Mouse (Mus musculus) MEL (cell line): Measurements from ENCODE around the gene Ccdc85c. TPM values are rescaled to one million over a fixed set of nuclear protein-coding genes. Genes with fewer than 3 reads are reported as not detected.

Source experiments
- DNase-seq: peaks from one replicate; pipeline ENCODE4 v3.0.0; 2011; ENCODE audit warnings: low read depth, low spot score
- H3K27ac ChIP-seq: 2 replicates; pipeline ENCODE4 v1.5.1; 2012; ENCODE audit warnings: low read depth, mild to moderate bottlenecking, control low read depth, low read length, moderate library complexity; ENCODE audit not compliant: control insufficient read depth
- H3K27me3 ChIP-seq, 2 experiments: fragments of 150-350 bp in 1 of 2; sonication (generic) in 1 of 2; 2 replicates each; pipeline ENCODE4 v1.6.1; 2012; ENCODE audit warnings: low read length in 2 of 2, mild to moderate bottlenecking in 2 of 2, improper control_type of control experiment in 1 of 2, moderate library complexity in 1 of 2; ENCODE audit not compliant: insufficient read depth in 2 of 2, control insufficient read depth in 1 of 2
- H3K36me3 ChIP-seq, 2 experiments: 2 replicates each; pipeline ENCODE4 v1.6.1; 2012 to 2014; ENCODE audit warnings: low read length in 2 of 2, improper control_type of control experiment in 1 of 2, inconsistent platforms in 1 of 2, mild to moderate bottlenecking in 1 of 2; ENCODE audit not compliant: insufficient read depth in 2 of 2, control insufficient read depth in 1 of 2
- H3K4me1 ChIP-seq, 2 experiments: fragments of 150-350 bp in 1 of 2; sonication (generic) in 1 of 2; 2 replicates each; pipeline ENCODE4 v1.6.1; 2012; ENCODE audit warnings: low read length in 2 of 2, improper control_type of control experiment in 1 of 2, mild to moderate bottlenecking in 1 of 2; ENCODE audit not compliant: insufficient read depth in 2 of 2, control insufficient read depth in 1 of 2
- H3K4me3 ChIP-seq, 2 experiments: fragments of 150-350 bp in 1 of 2; sonication (generic) in 1 of 2; 2 replicates each; pipeline ENCODE4 v1.5.1; 2012; ENCODE audit warnings: low read depth in 2 of 2, low read length in 2 of 2, mild to moderate bottlenecking in 2 of 2, moderate library complexity in 2 of 2, control low read depth in 1 of 2, improper control_type of control experiment in 1 of 2; ENCODE audit not compliant: control insufficient read depth in 1 of 2, insufficient read depth in 1 of 2
- H3K79me2 ChIP-seq: 2 replicates; pipeline ENCODE4 v1.6.1; 2012; ENCODE audit warnings: mild to moderate bottlenecking, low read length, moderate library complexity; ENCODE audit not compliant: control insufficient read depth, poor library complexity, insufficient read depth
- H3K9ac ChIP-seq: 2 replicates; pipeline ENCODE4 v1.6.1; 2012; ENCODE audit warnings: low read depth, mild to moderate bottlenecking, control low read depth, low read length, moderate library complexity; ENCODE audit not compliant: control insufficient read depth, poor library complexity, severe bottlenecking
- H3K9me3 ChIP-seq: fragments of 150-350 bp; sonication (generic); replicated peaks from 2 replicates; pipeline ENCODE4 v1.6.1; 2012; ENCODE audit warnings: mild to moderate bottlenecking, low read length, improper control_type of control experiment, moderate library complexity; ENCODE audit not compliant: insufficient read depth
- BHLHE40 ChIP-seq: IDR thresholded peaks from 2 replicates; pipeline ENCODE4 v1.6.1; 2012; ENCODE audit warnings: low read depth, mild to moderate bottlenecking, inconsistent platforms, low read length, improper control_type of control experiment, borderline replicate concordance
- CTCF ChIP-seq, 3 experiments: IDR thresholded peaks in 2 of 3; conservative IDR thresholded peaks in 1 of 3; 2 replicates each; pipeline ENCODE4 v1.5.1; 2011 to 2012; ENCODE audit warnings: low read length in 3 of 3, low read depth in 2 of 3, mild to moderate bottlenecking in 2 of 3, improper control_type of control experiment in 1 of 3, inconsistent platforms in 1 of 3, mixed read lengths in 1 of 3, moderate library complexity in 1 of 3; ENCODE audit not compliant: control insufficient read depth in 1 of 3, insufficient read depth in 1 of 3, poor library complexity in 1 of 3, severe bottlenecking in 1 of 3
- E2F4 ChIP-seq: IDR thresholded peaks from 2 replicates; pipeline ENCODE4 v1.6.1; 2011; ENCODE audit warnings: low read depth, low read length, improper control_type of control experiment, borderline replicate concordance
- ELF1 ChIP-seq: IDR thresholded peaks from 2 replicates; pipeline ENCODE4 v1.6.1; 2014; ENCODE audit warnings: low read depth, mild to moderate bottlenecking, inconsistent platforms, low read length, improper control_type of control experiment, moderate library complexity
- ETS1 ChIP-seq: IDR thresholded peaks from 2 replicates; pipeline ENCODE4 v1.6.1; 2012; ENCODE audit warnings: low read depth, mild to moderate bottlenecking, inconsistent platforms, low read length, improper control_type of control experiment, moderate library complexity
- GABPA ChIP-seq: IDR thresholded peaks from 2 replicates; pipeline ENCODE4 v1.6.1; 2012; ENCODE audit warnings: low read depth, mild to moderate bottlenecking, inconsistent platforms, low read length, improper control_type of control experiment, moderate library complexity
- GATA1 ChIP-seq: IDR thresholded peaks from 2 replicates; pipeline ENCODE4 v1.6.1; 2011; ENCODE audit warnings: low read depth, low read length, improper control_type of control experiment
- JUND ChIP-seq: IDR thresholded peaks from 2 replicates; pipeline ENCODE4 v1.6.1; 2011; ENCODE audit warnings: low read depth, mild to moderate bottlenecking, improper control_type of control experiment, low read length
- KAT2A ChIP-seq: conservative IDR thresholded peaks from 2 replicates; pipeline ENCODE4 v1.6.1; 2012; ENCODE audit warnings: low read depth, low read length, improper control_type of control experiment, inconsistent platforms
- MAFK ChIP-seq: IDR thresholded peaks from 2 replicates; pipeline ENCODE4 v1.6.1; 2011; ENCODE audit warnings: low read depth, mild to moderate bottlenecking, low read length, improper control_type of control experiment, borderline replicate concordance
- MXI1 ChIP-seq: IDR thresholded peaks from 2 replicates; pipeline ENCODE4 v1.6.1; 2011; ENCODE audit warnings: mild to moderate bottlenecking, low read depth, low read length, improper control_type of control experiment
- MYC ChIP-seq: IDR thresholded peaks from 2 replicates; pipeline ENCODE4 v1.6.1; 2011; ENCODE audit warnings: low read depth, mild to moderate bottlenecking, low read length, improper control_type of control experiment, moderate library complexity
- NELFE ChIP-seq: IDR thresholded peaks from 2 replicates; pipeline ENCODE4 v1.6.1; 2011; ENCODE audit warnings: low read depth, low read length, improper control_type of control experiment
- SIN3A ChIP-seq: IDR thresholded peaks from 2 replicates; pipeline ENCODE4 v1.6.1; 2012; ENCODE audit warnings: low read length, improper control_type of control experiment, inconsistent platforms
- SMC3 ChIP-seq: IDR thresholded peaks from 2 replicates; pipeline ENCODE4 v1.6.1; 2011; ENCODE audit warnings: low read depth, low read length, improper control_type of control experiment
- TBP ChIP-seq: IDR thresholded peaks from 2 replicates; pipeline ENCODE4 v1.8.0; 2011; ENCODE audit warnings: low read depth, low read length, improper control_type of control experiment
- TCF12 ChIP-seq: IDR thresholded peaks from 2 replicates; pipeline ENCODE4 v1.6.1; 2014; ENCODE audit warnings: low read depth, mild to moderate bottlenecking, inconsistent platforms, low read length, improper control_type of control experiment, moderate library complexity
- USF1 ChIP-seq: IDR thresholded peaks from 2 replicates; pipeline ENCODE4 v1.6.1; 2014; ENCODE audit warnings: low read depth, mild to moderate bottlenecking, inconsistent platforms, low read length, improper control_type of control experiment, moderate library complexity
- USF2 ChIP-seq, 2 experiments: IDR thresholded peaks; 2 replicates each; pipeline ENCODE4 v1.6.1; 2011 to 2012; ENCODE audit warnings: improper control_type of control experiment in 2 of 2, low read length in 2 of 2, borderline replicate concordance in 1 of 2, inconsistent platforms in 1 of 2, low read depth in 1 of 2, mild to moderate bottlenecking in 1 of 2; ENCODE audit not compliant: insufficient read depth in 1 of 2
- ZC3H11A ChIP-seq: IDR thresholded peaks from 2 replicates; pipeline ENCODE4 v1.6.1; 2012; ENCODE audit warnings: low read depth, mild to moderate bottlenecking, inconsistent platforms, low read length, improper control_type of control experiment
- ZMIZ1 ChIP-seq: IDR thresholded peaks from 2 replicates; pipeline ENCODE4 v1.6.1; 2012; ENCODE audit warnings: low read depth, mild to moderate bottlenecking, inconsistent platforms, low read length, improper control_type of control experiment, moderate library complexity
- ZNF384 ChIP-seq: IDR thresholded peaks from 2 replicates; pipeline ENCODE4 v1.6.1; 2012; ENCODE audit warnings: low read depth, mild to moderate bottlenecking, inconsistent platforms, low read length, improper control_type of control experiment
- polyA plus RNA-seq, 2 experiments: library from polyadenylated mRNA; stranded (reverse) in 1 of 2; unstranded in 1 of 2; fragments of >175 nt in 1 of 2; fragments of >200 nt in 1 of 2; gene quantifications; 2 replicates each; pipeline versions ENCODE4 v1.2.1 to v1.2.4; 2012; ENCODE audit warnings: low replicate concordance in 2 of 2, low read depth in 1 of 2; ENCODE audit not compliant: insufficient read length in 2 of 2, insufficient read depth in 1 of 2, missing spikeins in 1 of 2
- total RNA-seq: library from RNA; depleted of rRNA; stranded (reverse); fragments of 300-350 nt; gene quantifications from 2 replicates; pipeline ENCODE4 v1.2.3, GENCODE M21; 2012

The Ccdc85c gene
- total and polyA plus RNA-seq, 3 experiments: 19.8 to 24.8 TPM; not detected in 1

- Histone ChIP-seq H3K79me2 (peaks cover 13% of the 10 kb centered on the region), H3K4me1 (peaks cover 0 to 11% of the 10 kb centered on the region in 2 experiments; a peak in 2 of 4 replicates), H3K27ac (no peak overlapping the region), H3K36me3 (no peaks in the 10 kb centered on the region), H3K27me3 (no peaks in the 10 kb centered on the region), H3K4me3 (no peak overlapping the region), H3K9ac (no peak overlapping the region), H3K9me3 (no peaks in the 10 kb centered on the region)
- no peak for TF ChIP-seq GABPA
- no peak for TF ChIP-seq SMC3
- TF ChIP-seq MYC: no peak
- TF ChIP-seq CTCF (IDR thresholded peaks at IDR 0.05 in 2 of 3, conservative IDR thresholded peaks at IDR 0.05 in 1 of 3; ENCODE audit: control insufficient read depth in 1 of 3, insufficient read depth in 1 of 3, low read depth in 2 of 3, low read length in 3 of 3, poor library complexity in 1 of 3, severe bottlenecking in 1 of 3): no peak
- no peak for TF ChIP-seq ZNF384
- TF ChIP-seq ELF1: no peak
- no peak for TF ChIP-seq ETS1
- no peak for TF ChIP-seq TCF12
- TF ChIP-seq USF2 (IDR thresholded peaks at IDR 0.05; ENCODE audit: borderline replicate concordance in 1 of 2, insufficient read depth in 1 of 2, low read depth in 1 of 2, low read length in 2 of 2): no peak
- TF ChIP-seq ZC3H11A: no peak
- TF ChIP-seq NELFE: no peak
- no peak for DNase-seq
These were observed 10.3 kb downstream of the Ccdc85c start for GRCm38 (mm10) chr12:108264918-108265317.

GRCm38 (mm10) chr12:108260950-108261349, 14.3 kb downstream of the Ccdc85c start:
- no peak overlapping the region for H3K27ac ChIP-seq
- no peaks in the 10 kb centered on the region for H3K9me3 ChIP-seq
- H3K36me3 ChIP-seq: no peaks in the 10 kb centered on the region
- DNase-seq: no peak
- no peaks in the 10 kb centered on the region for H3K4me1 ChIP-seq
- H3K9ac ChIP-seq: no peak overlapping the region
- peaks cover 6% of the 10 kb centered on the region; the same call in 1 of the 2 replicates for H3K79me2 ChIP-seq
- H3K4me3 ChIP-seq: no peak overlapping the region
- TF ChIP-seq USF1 (no peak), TBP (no peak), SIN3A (no peak), KAT2A (no peak), ZMIZ1 (no peak), E2F4 (no peak), BHLHE40 (no peak), GATA1 (no peak), MAFK (no peak), GABPA (no peak), MXI1 (no peak), JUND (no peak), ZNF384 (no peak)
- TF ChIP-seq, all 39 proteins: peak for 0
- H3K27me3 ChIP-seq: no peaks in the 10 kb centered on the region
